In genomic region chr19:6969665-6970381, GRCm38 (mm10) we compare ENCODE assay signal across 8 mouse cellular contexts. TPM values are rescaled to one million over a fixed set of nuclear protein-coding genes. Genes with fewer than 3 reads are reported as not detected.
A peak's percentile ranks its signal among the peaks of the same experiment; 100 is the strongest.
DNase-seq lines count a peak whose midpoint lies in the region; ATAC-seq and TF ChIP-seq lines count a peak whose summit lies in the region.

No protein-coding gene starts in this region.

- H3K9me3 ChIP-seq in intestine, postnatal 0 days (ENCODE audit: control insufficient read depth), result no peaks in the 10 kb centered on the region
- no peaks in the 10 kb centered on the region for H3K9me3 ChIP-seq in neural tube, embryonic 14.5 days (ENCODE audit: control insufficient read depth, low read length)

- H3K4me2 ChIP-seq in intestine, postnatal 0 days (replicated peaks; ENCODE audit: low read depth), result peak overlapping the region; percentile 83
- H3K4me2 ChIP-seq in neural tube, embryonic 14.5 days (ENCODE audit: low read depth, low read length), result peak overlapping the region; percentile 41

- H3K27me3 ChIP-seq in intestine, postnatal 0 days (replicated peaks; ENCODE audit: control insufficient read depth, insufficient read depth, low read length), result no peaks in the 10 kb centered on the region
- no peaks in the 10 kb centered on the region; the same call in 1 of the 2 replicates for H3K27me3 ChIP-seq in neural tube, embryonic 14.5 days (ENCODE audit: control insufficient read depth, insufficient read depth, low read length)

- H3K9ac ChIP-seq in intestine, postnatal 0 days (ENCODE audit: low read depth, low read length), result peak overlapping the region; percentile 88
- H3K9ac ChIP-seq in neural tube, embryonic 14.5 days (replicated peaks; ENCODE audit: low read depth, low read length), result 0 out of 2 replicates have a peak overlapping the region, but pooled peaks have one; percentile 4

- ATAC-seq in intestine, postnatal 0 days, result peak; percentile 58
- ATAC-seq in neural tube, embryonic 14.5 days (ENCODE audit: low read depth), result 0 out of 2 replicates have a peak, but pooled peaks have one; percentile 9

- TF ChIP-seq POLR2A in cortical plate, adult 2 months (IDR thresholded peaks at IDR 0.05; ENCODE audit: extremely low read depth, insufficient read depth, low read length), result no peak
- peak; percentile 61; the same call in 1 of the 2 replicates for TF ChIP-seq POLR2A in lung, adult 2 months (IDR thresholded peaks at IDR 0.05; ENCODE audit: borderline replicate concordance, extremely low read depth, low read depth, low read length)

- DNase-seq in left cerebral cortex, postnatal 4 days, result peak; percentile 64
- DNase-seq in left cerebral cortex, postnatal 25 days (ENCODE audit: low spot score in 2 of 2), result no peak
- DNase-seq in gastrocnemius, postnatal 4 days (ENCODE audit: low spot score in 2 of 2), result peak; percentile 68 to 75
- peak; percentile 79 for DNase-seq in lung, adult 2 months
- DNase-seq in urinary bladder, postnatal 36 days (ENCODE audit: low spot score in 2 of 2), result peak; percentile 64 to 75

- intact Hi-C loops in left cerebral cortex, postnatal 4 days (cut with DNase I), result no loop called here
- intact Hi-C loops in left cerebral cortex, postnatal 25 days (cut with DNase I), result no loop called here

- peaks cover 19% of the 10 kb centered on the region for H3K36me3 ChIP-seq in intestine, postnatal 0 days (ENCODE audit: control insufficient read depth, insufficient read depth)
- no peaks in the 10 kb centered on the region for H3K36me3 ChIP-seq in neural tube, embryonic 14.5 days (ENCODE audit: control insufficient read depth, insufficient read depth, low read length)

- 0 out of 2 replicates have a peak, but pooled peaks have one; percentile 7 for TF ChIP-seq CTCF in cortical plate, adult 2 months (IDR thresholded peaks at IDR 0.05; ENCODE audit: extremely low read depth, insufficient read depth, low read length)
- peak; percentile 78 for TF ChIP-seq CTCF in intestine, postnatal 0 days (IDR thresholded peaks at IDR 0.05; ENCODE audit: low read depth)
- peak; percentile 9; the same call in 1 of the 2 replicates for TF ChIP-seq CTCF in lung, adult 2 months (IDR thresholded peaks at IDR 0.05; ENCODE audit: insufficient read depth, low read length)

- H3K4me1 ChIP-seq in cortical plate, adult 2 months (ENCODE audit: control insufficient read depth, insufficient read depth, low read length), result no peaks in the 10 kb centered on the region
- H3K4me1 ChIP-seq in intestine, postnatal 0 days (replicated peaks; ENCODE audit: control insufficient read depth, insufficient read depth, low read length), result peaks cover 17% of the 10 kb centered on the region
- H3K4me1 ChIP-seq in lung, adult 2 months (ENCODE audit: control insufficient read depth, insufficient read depth, low read length), result peaks cover 13% of the 10 kb centered on the region
- H3K4me1 ChIP-seq in neural tube, embryonic 14.5 days (ENCODE audit: control insufficient read depth, insufficient read depth, low read length), result peaks cover 9% of the 10 kb centered on the region; the same call in 1 of the 2 replicates

- H3K27ac ChIP-seq in cortical plate, adult 2 months (ENCODE audit: insufficient read depth, low read length), result no peak overlapping the region
- H3K27ac ChIP-seq in intestine, postnatal 0 days (ENCODE audit: low read depth, low read length), result peak overlapping the region; percentile 95
- no peak overlapping the region for H3K27ac ChIP-seq in neural tube, embryonic 14.5 days (ENCODE audit: low read depth, low read length)

- H3K4me3 ChIP-seq in cortical plate, adult 2 months (ENCODE audit: insufficient read depth, low read length), result peak overlapping the region; percentile 19
- H3K4me3 ChIP-seq in intestine, postnatal 0 days (ENCODE audit: low read depth, low read length), result peak overlapping the region; percentile 82
- H3K4me3 ChIP-seq in lung, adult 2 months (replicated peaks; ENCODE audit: extremely low read depth, low read depth, low read length), result peak overlapping the region; percentile 82
- H3K4me3 ChIP-seq in neural tube, embryonic 14.5 days (ENCODE audit: low read depth, low read length), result peak overlapping the region; percentile 25

- under 1% methylated on average over 55 of the region's 55 CpGs for WGBS in intestine, postnatal 0 days
- 2% methylated on average over 45 of the region's 55 CpGs for WGBS in lung, adult 2 months
- WGBS in neural tube, embryonic 14.5 days, result under 1% methylated on average over 50 of the region's 55 CpGs

RNA-seq across cellular contexts. Expression of gene Ppp1r14b, which starts 4.9 kb away (rescaled TPM):
- 100 to 1,000 TPM; 335 to 369 TPM for total RNA-seq in left cerebral cortex, postnatal 4 days (2021)
- total RNA-seq in left cerebral cortex, postnatal 25 days (2021), result 10 to 100 TPM; 49.8 to 57.2 TPM
- polyA plus RNA-seq in cortical plate, adult 2 months (2012; rRNA removed), result 48.3 and 49.4 TPM in 2 replicates
- total RNA-seq in gastrocnemius, postnatal 4 days (2021), result 100 to 1,000 TPM; 364 to 392 TPM
- polyA plus RNA-seq in intestine, postnatal 0 days (2015; fragmentation: Nextera tagmentation; extraction: Ambion mirVana), result 102 and 105 TPM in 2 replicates
- 47.1 and 53.6 TPM in 2 replicates for polyA plus RNA-seq in lung, adult 2 months (2012; rRNA removed)
- polyA plus RNA-seq in neural tube, embryonic 14.5 days (2014; fragmentation: Nextera tagmentation; extraction: Ambion mirVana), result 140 and 162 TPM in 2 replicates

RNA-seq across cellular contexts. Expression of gene Plcb3, which starts 6.4 kb away (rescaled TPM):
- total RNA-seq in left cerebral cortex, postnatal 4 days (2021), result 10 to 100 TPM; 13.7 to 15.1 TPM
- total RNA-seq in left cerebral cortex, postnatal 25 days (2021), result 10 to 100 TPM; 11.9 to 13.3 TPM
- polyA plus RNA-seq in cortical plate, adult 2 months (2012; rRNA removed), result 17.4 and 18.4 TPM in 2 replicates
- total RNA-seq in gastrocnemius, postnatal 4 days (2021), result 10 to 100 TPM; 22.2 to 23.9 TPM
- polyA plus RNA-seq in intestine, postnatal 0 days (2015; fragmentation: Nextera tagmentation; extraction: Ambion mirVana), result 107 and 123 TPM in 2 replicates
- polyA plus RNA-seq in lung, adult 2 months (2012; rRNA removed), result 109 and 124 TPM in 2 replicates
- 7.6 and 17.6 TPM in 2 replicates for polyA plus RNA-seq in neural tube, embryonic 14.5 days (2014; fragmentation: Nextera tagmentation; extraction: Ambion mirVana)

RNA-seq across cellular contexts. Expression of gene Fkbp2, which starts 10.5 kb away (rescaled TPM):
- total RNA-seq in left cerebral cortex, postnatal 4 days (2021), result 10 to 100 TPM; 43.7 to 44.4 TPM
- total RNA-seq in left cerebral cortex, postnatal 25 days (2021), result 100 to 1,000 TPM in 1 of 2 experiments, 10 to 100 TPM in 1; 98.0 to 104 TPM
- polyA plus RNA-seq in cortical plate, adult 2 months (2012; rRNA removed), result 215 and 217 TPM in 2 replicates
- 10 to 100 TPM; 25.3 to 28.6 TPM for total RNA-seq in gastrocnemius, postnatal 4 days (2021)
- polyA plus RNA-seq in intestine, postnatal 0 days (2015; fragmentation: Nextera tagmentation; extraction: Ambion mirVana), result 135 and 142 TPM in 2 replicates
- polyA plus RNA-seq in lung, adult 2 months (2012; rRNA removed), result 42.3 and 51.3 TPM in 2 replicates
- 93.0 and 119 TPM in 2 replicates for polyA plus RNA-seq in neural tube, embryonic 14.5 days (2014; fragmentation: Nextera tagmentation; extraction: Ambion mirVana)

RNA-seq across cellular contexts. Expression of gene Vegfb, which starts 17.6 kb away (rescaled TPM):
- 10 to 100 TPM; 74.4 to 80.7 TPM for total RNA-seq in left cerebral cortex, postnatal 4 days (2021)
- 10 to 100 TPM; 79.9 to 80.2 TPM for total RNA-seq in left cerebral cortex, postnatal 25 days (2021)
- polyA plus RNA-seq in cortical plate, adult 2 months (2012; rRNA removed), result 99.6 and 107 TPM in 2 replicates
- total RNA-seq in gastrocnemius, postnatal 4 days (2021), result 10 to 100 TPM; 68.0 to 73.0 TPM
- polyA plus RNA-seq in intestine, postnatal 0 days (2015; fragmentation: Nextera tagmentation; extraction: Ambion mirVana), result 23.2 and 25.2 TPM in 2 replicates
- polyA plus RNA-seq in lung, adult 2 months (2012; rRNA removed), result 30.1 and 35.3 TPM in 2 replicates
- polyA plus RNA-seq in neural tube, embryonic 14.5 days (2014; fragmentation: Nextera tagmentation; extraction: Ambion mirVana), result 52.0 and 60.9 TPM in 2 replicates

RNA-seq across cellular contexts. Expression of gene Dnajc4, which starts 22.5 kb away (rescaled TPM):
- 10 to 100 TPM; 14.0 to 17.7 TPM for total RNA-seq in left cerebral cortex, postnatal 4 days (2021)
- total RNA-seq in left cerebral cortex, postnatal 25 days (2021), result 10 to 100 TPM; 20.1 to 21.0 TPM
- polyA plus RNA-seq in cortical plate, adult 2 months (2012; rRNA removed), result 39.1 and 40.3 TPM in 2 replicates
- total RNA-seq in gastrocnemius, postnatal 4 days (2021), result 10 to 100 TPM; 32.3 to 34.2 TPM
- polyA plus RNA-seq in intestine, postnatal 0 days (2015; fragmentation: Nextera tagmentation; extraction: Ambion mirVana), result 32.3 and 35.1 TPM in 2 replicates
- polyA plus RNA-seq in lung, adult 2 months (2012; rRNA removed), result 36.9 and 38.9 TPM in 2 replicates
- polyA plus RNA-seq in neural tube, embryonic 14.5 days (2014; fragmentation: Nextera tagmentation; extraction: Ambion mirVana), result 23.7 and 28.5 TPM in 2 replicates

Comparison
In these comparisons a context has a peak if more than half of its experiments do, and no peak if none do; other contexts are left out.
1. DNase-seq: peak in left cerebral cortex, postnatal 4 days (single experiment), gastrocnemius, postnatal 4 days (2 of 2), lung, adult 2 months (single experiment) and urinary bladder, postnatal 36 days (2 of 2); none in left cerebral cortex, postnatal 25 days (0 of 2).
2. H3K4me3 ChIP-seq: peak in every context shown above with its lines; median percentile 82 in intestine, postnatal 0 days; 82 in lung, adult 2 months; 25 in neural tube, embryonic 14.5 days; 19 in cortical plate, adult 2 months.
3. CTCF ChIP-seq: peak in every context shown above with its lines; median percentile 78 in intestine, postnatal 0 days; 9 in lung, adult 2 months; 7 in cortical plate, adult 2 months.